Mouse (Mus musculus) common myeloid progenitor, adult 5-6 weeks (primary cell): ENCODE results near the gene Rnaset2a. TPM values are rescaled to one million over a fixed set of nuclear protein-coding genes. Genes with fewer than 3 reads are reported as not detected.

Experiments
- total RNA-seq: library from RNA; stranded (forward); fragments of 200-1000, 187-1606 nt; gene quantifications from 2 replicates; pipeline ENCODE4 v1.2.3, GENCODE M21; 2017

The Rnaset2a gene
- total RNA-seq, 1 experiment from 2014 or later, result 19.2 TPM

Other genes starting within 250 kb of the Rnaset2a start
- 10.1 and 12.4 TPM in 2 replicates for gene Tagap, start 222.1 kb downstream of the Rnaset2a start, total RNA-seq
- 20.1 and 32.4 TPM in 2 replicates for gene Rsph3a, start 202.5 kb downstream of the Rnaset2a start, total RNA-seq
- gene Gm49673, start 309 bp downstream of the Rnaset2a start, total RNA-seq, result not detected in 2 replicates
- gene Fgfr1op, start 17.4 kb upstream of the Rnaset2a start, total RNA-seq, result 54.3 and 55.1 TPM in 2 replicates
- gene Ccr6, start 87.9 kb upstream of the Rnaset2a start, total RNA-seq, result not detected in 2 replicates
- gene Mpc1, start 134.8 kb upstream of the Rnaset2a start, total RNA-seq, result 113 TPM in 2 replicates
- 20.8 and 32.2 TPM in 2 replicates for gene Sft2d1, start 163.0 kb upstream of the Rnaset2a start, total RNA-seq
- gene Prr18, start 189.4 kb upstream of the Rnaset2a start, total RNA-seq, result 0.32 and 0.34 TPM in 2 replicates
- not detected in 2 replicates for gene T2, start 207.9 kb upstream of the Rnaset2a start, total RNA-seq